Mouse (Mus musculus) inflammation-experienced regulatory T-cells, adult 6 months (primary cell): Measurements from ENCODE around the gene Dlgap4. TPM values are rescaled to one million over a fixed set of nuclear protein-coding genes. Genes with fewer than 3 reads are reported as not detected.

ENCODE experiments used
- ATAC-seq: one replicate; pipeline ENCODE4 v1.8.0; 2017
- polyA plus RNA-seq, 3 experiments: library from polyadenylated mRNA; unstranded; fragments of 100-300 nt; shearing (Covaris generic); gene quantifications; one replicate each; pipeline ENCODE4 v1.2.1; 2017

Gene Dlgap4
- polyA plus RNA-seq, 3 experiments from 2014 or later, result 58.0 to 75.9 (median 74.7) TPM

GRCm38 (mm10) chr2:156747315-156747714 lies 133.8 kb downstream of the Dlgap4 start:
- no peak for ATAC-seq

GRCm38 (mm10) chr2:156749687-156750086 lies 136.2 kb downstream of the Dlgap4 start:
- ATAC-seq, result no peak

- no peak for ATAC-seq
Observed at GRCm38 (mm10) chr2:156756937-156757336, 143.4 kb downstream of the Dlgap4 start.

- ATAC-seq, result no peak
Observed at GRCm38 (mm10) chr2:156760843-156761505, 147.5 kb downstream of the Dlgap4 start.

GRCm38 (mm10) chr2:156761521-156762278 lies 148.2 kb downstream of the Dlgap4 start:
- ATAC-seq, result no peak

GRCm38 (mm10) chr2:156762499-156762898 lies 149.0 kb downstream of the Dlgap4 start:
- no peak for ATAC-seq

- ATAC-seq, result no peak
Observed at GRCm38 (mm10) chr2:156763101-156763500, 149.6 kb downstream of the Dlgap4 start.

- ATAC-seq, result no peak
Observed at GRCm38 (mm10) chr2:156764022-156764421, 150.5 kb downstream of the Dlgap4 start.

GRCm38 (mm10) chr2:156764747-156765146 lies 151.2 kb downstream of the Dlgap4 start:
- ATAC-seq, result no peak

- no peak for ATAC-seq
Observed at GRCm38 (mm10) chr2:156765593-156765992, 152.1 kb downstream of the Dlgap4 start.

- ATAC-seq, result no peak
Observed at GRCm38 (mm10) chr2:156766227-156767019, 152.9 kb downstream of the Dlgap4 start.

- ATAC-seq, result no peak
Observed at GRCm38 (mm10) chr2:156767108-156767507, 153.6 kb downstream of the Dlgap4 start.

- ATAC-seq, result no peak
Observed at GRCm38 (mm10) chr2:156769274-156769673, 155.8 kb downstream of the Dlgap4 start.

- no peak for ATAC-seq
Observed at GRCm38 (mm10) chr2:156773470-156773869, 160.0 kb downstream of the Dlgap4 start.

- no peak for ATAC-seq
Observed at GRCm38 (mm10) chr2:156774035-156774737, 160.7 kb downstream of the Dlgap4 start.

- ATAC-seq, result no peak
Observed at GRCm38 (mm10) chr2:156774738-156775454, 161.4 kb downstream of the Dlgap4 start, which contains the start of gene Myl9. Myl9 (plus strand) TSS chr2:156775420.

GRCm38 (mm10) chr2:156775455-156776435 lies 162.2 kb downstream of the Dlgap4 start:
- ATAC-seq, result no peak

- no peak for ATAC-seq
Observed at GRCm38 (mm10) chr2:156776907-156777306, 163.4 kb downstream of the Dlgap4 start.

GRCm38 (mm10) chr2:156777326-156778004 lies 164.0 kb downstream of the Dlgap4 start:
- ATAC-seq, result no peak

- ATAC-seq, result no peak
Observed at GRCm38 (mm10) chr2:156778571-156778970, 165.1 kb downstream of the Dlgap4 start.
